Mouse (Mus musculus): ENCODE measurements around the gene Rad9a.

DNA sequence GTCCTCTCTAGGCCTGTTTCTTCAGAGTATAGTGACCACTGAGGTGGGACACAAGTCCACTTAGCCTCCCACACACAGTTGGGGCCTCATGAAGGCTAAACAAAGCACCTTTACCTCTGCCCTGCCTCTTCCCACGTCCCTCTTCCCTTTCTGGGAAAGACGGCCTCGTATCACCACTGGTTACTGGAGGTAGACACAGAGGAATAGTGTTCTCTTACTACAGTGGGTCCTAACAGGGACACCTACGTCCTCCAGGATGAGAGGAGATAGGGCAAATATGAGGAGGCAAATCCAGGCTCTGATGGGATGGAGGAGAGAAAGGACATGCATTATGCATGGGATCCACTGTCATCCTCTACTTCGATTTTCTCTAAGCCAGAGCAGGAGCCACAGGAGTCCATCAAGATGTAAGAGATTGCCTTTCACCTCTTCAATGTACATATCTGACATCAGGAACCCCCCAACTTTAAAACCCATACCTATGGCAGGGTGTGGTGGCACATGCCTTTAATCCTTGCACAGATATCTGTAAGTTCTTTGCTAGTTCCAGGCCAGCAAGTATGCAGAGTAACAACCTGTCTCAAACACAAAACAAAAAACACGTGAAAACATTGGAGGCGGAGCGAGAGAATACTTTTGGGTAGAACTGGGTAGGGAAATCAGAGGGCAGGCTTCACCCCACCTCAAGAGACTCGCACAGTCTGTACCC lies 53.5 kb downstream of the Rad9a start:
- TF ChIP-seq CTCF (IDR thresholded peaks at IDR 0.05; ENCODE audit: low read depth, low read length) = no peak
- TF ChIP-seq POLR2A (IDR thresholded peaks at IDR 0.05; ENCODE audit: borderline replicate concordance, low read depth, low read length) = no peak

Data from bone marrow macrophage, adult 2 months (primary cell).